Mouse (Mus musculus) mature B cell (primary cell): ENCODE results near the gene Slpi.
"Not testable (repeated sequence)": the region's sequence is repeated elsewhere in the genome, so short reads cannot be mapped to it uniquely, and the experiment has no call there.

Experiments used
- in situ Hi-C: fragments of 300-500 bp; cut with MboI; formaldehyde crosslinking; loops from 2 replicates; pipeline ENCODE4 v1.14.3; 2019

Slpi gene

DNA sequence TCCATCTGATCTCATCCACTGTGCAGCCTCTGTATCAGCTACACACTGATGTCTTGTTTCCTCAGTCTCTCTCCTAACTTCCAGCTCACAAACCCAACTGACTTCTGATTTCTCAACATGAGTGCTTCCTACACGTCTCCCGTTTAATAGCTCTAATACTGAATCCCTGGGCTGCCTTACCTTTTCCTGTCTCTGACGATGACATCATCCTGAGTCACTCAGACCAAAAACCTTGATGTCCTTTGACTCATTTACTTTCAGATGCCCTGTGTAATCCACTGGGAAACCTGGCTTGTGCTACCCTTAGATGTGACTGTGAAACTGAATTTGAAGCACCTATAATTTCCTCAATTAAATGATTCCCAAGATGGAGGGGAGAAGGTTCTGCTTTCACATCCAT lies 5.9 kb downstream of the Slpi start:
- in situ Hi-C loops: loop anchor here (25.0 kb wide), 1 partner anchor 271 kb away; no protein-coding TSS in a partner anchor

DNA sequence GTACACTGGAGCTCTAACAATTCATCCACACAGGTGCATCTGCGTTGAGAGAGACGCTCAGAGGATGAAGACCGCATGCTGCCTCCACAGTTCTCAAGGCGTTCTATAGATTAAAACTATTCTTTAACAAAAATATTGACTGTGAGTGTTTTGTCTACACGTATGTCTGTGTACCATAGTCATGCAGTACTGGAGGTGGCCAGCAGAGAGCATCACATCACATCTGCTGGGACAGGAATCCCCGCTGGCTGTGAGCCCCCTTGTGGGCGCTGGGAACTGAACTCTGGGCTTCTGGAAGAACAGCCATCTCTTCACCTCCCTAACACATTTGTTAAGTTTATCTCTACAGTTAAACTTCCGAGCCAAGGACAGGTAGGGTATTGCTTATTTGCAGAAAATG lies 7.2 kb downstream of the Slpi start:
- in situ Hi-C loops: loop anchor here (25.0 kb wide), 1 partner anchor 269 kb away; no protein-coding TSS in a partner anchor

DNA sequence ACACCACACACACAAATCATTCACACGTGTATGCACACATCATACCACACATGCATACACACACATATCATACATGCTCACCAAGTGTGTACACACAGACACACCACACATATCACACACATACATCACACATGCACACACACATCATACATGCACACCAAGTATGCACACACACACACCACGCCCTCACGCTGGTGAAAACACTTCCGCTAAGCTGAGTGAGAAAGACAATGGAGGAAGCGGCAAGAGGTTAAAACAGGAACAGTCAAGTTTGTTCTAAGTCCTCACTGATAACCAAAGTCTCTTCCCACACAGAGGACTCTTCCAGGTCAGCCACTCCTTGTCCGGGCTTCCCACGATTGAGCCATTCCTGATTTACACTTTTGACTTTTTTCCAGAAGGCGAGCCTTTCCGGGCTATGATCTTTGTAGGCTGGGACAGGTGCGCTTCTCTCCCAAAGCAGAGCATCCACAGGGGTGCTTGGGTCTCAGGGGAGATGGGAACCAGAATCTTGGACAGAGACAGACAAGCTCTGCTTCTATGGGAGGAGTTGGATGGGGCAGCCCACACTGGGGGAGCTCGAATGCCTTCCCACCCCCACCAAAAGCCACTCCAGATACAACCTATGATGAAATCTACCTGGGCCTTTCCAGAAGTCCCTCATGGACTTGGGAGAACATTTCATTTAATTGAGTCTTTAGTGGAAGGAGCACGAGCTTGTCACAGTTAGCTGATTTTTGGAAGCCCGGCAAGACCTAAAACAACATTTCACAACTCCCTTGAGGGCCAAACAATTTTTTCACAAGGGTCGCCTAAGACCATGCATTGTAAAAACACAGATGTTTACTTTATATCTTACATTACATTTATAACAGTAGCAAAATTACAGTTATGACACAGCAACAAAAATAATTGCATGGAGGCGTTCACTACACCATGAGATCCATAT lies 11.1 kb downstream of the Slpi start:
- in situ Hi-C loops: loop anchor here (25.0 kb wide), 1 partner anchor 265 kb away; no protein-coding TSS in a partner anchor

DNA sequence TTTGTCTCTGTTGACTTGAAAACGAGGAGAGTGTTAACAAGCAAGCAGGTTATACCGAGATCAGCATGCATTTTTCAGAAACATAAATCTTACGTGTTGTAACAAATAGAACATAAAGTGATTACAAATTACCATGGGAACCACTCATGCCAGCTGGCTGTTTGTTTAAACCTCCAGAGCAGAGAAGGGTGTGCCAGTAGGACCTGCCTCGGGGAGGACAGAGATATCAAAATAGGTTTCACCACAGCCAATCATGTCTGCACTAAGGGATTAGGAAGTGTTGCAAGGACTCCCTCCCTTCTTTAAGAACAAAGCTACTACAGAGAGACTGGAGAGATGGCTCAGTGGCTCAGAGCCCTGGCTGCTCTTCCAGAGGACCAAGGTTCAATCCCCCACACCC lies 15.7 kb downstream of the Slpi start:
- in situ Hi-C loops: no loop called here

DNA sequence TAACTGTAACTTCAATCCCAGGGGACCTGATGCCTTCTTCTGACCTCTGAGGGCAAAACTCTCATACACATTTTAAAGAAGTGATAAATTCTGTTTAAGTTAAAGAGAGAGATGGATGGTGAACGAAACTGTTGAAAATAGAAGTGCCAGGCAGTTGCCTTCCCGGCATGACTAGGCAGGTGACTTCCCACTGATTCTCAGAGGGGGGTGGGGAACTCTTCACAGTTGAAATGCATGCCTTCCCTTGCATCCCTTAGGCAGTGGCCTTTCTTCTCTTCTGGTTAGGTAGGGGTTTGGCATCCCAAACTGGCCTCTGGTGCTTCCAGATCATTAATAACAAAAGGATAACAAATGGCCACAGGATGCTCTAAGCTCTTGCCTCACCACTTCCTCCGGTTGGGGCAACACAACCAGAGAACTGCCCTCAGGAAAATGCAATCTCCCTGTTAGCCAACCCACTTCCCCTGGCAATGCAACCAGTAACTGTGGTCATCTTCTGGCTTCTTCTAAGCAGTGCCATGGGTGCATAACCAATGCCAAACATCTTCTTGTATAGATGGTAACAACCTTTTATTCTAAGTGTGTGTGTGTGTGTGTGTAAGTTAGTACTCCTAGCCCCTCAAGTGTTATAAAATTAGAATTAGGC lies 16.4 kb downstream of the Slpi start:
- in situ Hi-C loops: no loop called here

DNA sequence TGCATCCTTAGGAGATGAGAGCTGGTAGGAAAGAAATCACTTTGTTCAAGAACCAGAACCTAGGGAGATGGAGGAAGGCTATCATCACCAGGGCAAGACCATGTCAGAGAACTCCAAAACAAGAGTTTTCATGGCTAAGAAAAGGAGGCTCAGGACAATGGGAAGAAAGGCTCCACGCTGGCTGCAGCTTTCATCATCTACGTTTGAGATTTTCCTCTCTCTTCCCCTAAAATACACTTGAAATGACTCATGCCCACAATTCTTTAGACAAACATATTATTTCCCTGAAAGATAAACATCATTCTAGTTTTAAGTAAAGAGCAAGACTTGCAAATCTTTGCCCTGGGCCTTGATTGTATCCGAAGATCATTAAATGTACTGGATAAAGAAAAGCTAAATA lies 17.5 kb downstream of the Slpi start:
- in situ Hi-C loops: no loop called here

DNA sequence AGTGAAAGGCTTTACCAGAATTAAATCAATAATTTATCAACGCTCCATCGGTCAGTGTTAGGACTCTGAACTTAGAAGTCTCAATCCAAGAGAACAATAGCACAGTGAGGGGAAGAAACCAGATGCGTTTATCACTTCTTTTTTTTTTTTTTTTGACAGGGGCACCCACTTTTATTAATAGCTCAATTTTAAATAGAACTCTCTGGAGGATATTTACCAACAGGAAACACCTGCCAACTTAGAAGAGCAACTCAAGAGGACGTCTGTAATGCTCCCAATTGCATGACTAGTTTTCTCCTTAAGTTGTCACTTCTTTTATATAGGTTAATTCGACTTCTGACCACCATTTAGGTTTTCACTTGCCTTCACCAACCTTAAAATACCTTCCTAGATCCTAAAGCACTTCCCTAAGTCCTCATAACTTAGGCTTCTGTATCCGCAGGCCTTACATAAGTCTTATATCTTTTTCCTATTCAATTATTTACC lies 20.2 kb downstream of the Slpi start:
- in situ Hi-C loops: no loop called here

DNA sequence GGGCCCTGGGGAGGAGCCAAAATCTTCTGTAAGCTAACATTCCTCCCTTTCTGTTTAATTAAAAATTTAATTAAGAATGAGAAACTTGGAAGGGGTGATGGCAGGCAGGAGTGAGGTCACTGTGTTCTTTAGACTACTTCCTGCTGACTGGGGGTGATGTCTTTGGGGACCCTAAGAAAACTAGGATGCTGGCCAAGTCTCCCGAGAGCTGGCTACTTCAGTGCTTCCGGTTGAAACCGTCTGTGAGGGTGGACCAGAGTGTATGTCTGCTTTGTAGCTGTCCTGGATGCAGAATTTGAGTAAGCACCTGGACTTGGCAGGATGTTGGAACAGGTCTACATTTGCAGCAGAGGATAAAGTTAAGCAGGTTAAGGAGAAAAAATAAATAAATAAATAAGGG lies 21.9 kb downstream of the Slpi start:
- in situ Hi-C loops: no loop called here

DNA sequence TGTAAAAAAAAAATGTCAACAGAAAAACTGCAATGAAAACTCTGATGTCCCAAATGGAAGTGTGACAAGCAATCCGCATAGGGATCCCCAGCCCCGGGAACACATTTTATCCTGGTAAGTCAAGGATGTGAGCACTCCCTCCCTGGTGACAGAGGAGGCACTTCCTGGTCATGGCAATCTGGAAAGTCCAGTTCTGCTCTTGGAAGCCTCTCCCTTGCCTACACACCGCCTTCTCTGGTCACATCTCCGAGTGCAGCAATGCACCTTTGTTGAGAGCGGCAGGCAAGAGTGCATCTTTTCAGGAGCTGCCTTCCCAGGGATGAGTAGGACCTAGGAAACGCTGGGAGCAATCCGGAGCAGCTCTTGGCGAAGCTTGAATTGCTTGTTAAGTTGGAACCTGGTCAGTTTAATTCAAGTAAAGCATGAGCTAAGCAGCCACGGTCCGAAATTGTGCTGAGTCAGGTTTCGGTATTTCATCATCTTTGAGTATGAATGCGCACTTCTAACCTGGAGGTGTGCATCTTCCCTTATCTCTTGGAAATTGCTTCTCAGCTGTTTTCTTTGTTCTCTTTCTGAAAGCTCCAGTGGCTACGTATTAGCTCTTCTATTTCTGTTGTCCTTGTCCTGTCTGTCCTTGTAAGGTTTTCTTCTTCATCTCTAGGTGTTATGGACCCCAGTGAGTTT lies 27.8 kb downstream of the Slpi start:
- in situ Hi-C loops: no loop called here

DNA sequence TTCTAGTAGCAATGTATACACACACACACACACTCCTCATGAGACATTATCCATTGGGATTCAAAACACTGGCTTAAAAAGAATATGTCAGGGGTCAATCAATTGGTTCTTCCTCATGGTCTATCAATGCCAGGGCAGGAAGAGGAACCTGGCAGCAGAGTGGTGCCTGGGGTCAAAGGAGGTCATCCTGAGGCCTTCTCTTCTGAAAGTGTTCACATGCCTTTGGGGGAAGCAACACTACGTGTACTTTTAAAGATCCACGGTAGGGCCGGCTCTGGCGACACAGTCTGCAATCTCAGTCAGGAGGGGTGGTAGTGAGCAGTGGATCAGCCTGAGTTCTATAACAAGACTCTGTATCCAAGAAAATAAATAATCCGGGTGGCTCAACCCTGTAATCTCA lies 29.2 kb downstream of the Slpi start:
- in situ Hi-C loops: no loop called here

DNA sequence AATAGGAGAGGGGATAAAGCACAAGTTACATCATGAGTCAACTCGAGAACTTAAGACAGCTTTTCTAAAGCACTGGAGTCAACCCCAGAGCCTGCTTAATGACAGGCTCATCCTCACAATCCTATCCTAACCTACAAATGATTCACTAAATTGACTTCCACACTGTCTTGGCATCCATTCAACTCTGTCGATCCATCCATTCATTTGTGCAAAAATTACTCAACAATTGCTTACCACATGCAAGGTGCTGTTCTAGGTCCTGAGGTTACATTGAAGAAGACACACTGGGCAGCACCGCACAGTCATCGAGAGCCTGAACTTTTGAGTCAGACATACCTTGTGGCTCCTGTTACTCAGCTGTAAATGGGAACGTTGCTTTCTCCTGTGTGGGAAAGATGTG lies 29.9 kb downstream of the Slpi start:
- in situ Hi-C loops: no loop called here

DNA sequence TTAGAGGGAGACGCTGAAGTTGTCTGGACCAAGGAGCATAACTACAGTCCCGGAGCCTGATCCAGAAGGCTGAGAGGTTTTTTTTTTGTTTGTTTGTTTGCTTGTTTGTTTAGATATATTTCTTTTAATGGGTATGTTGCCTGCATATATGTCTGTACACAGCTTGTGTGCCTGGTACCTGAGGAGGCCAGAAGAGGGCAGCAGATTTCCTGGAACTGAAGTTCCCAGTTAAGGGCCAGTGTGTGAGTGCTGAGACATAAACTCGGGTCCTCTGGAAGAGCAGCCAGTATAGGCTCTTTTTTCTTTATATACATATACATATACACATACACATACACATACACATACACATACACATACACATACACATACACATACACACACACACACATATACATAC lies 30.5 kb downstream of the Slpi start:
- in situ Hi-C loops: no loop called here

DNA sequence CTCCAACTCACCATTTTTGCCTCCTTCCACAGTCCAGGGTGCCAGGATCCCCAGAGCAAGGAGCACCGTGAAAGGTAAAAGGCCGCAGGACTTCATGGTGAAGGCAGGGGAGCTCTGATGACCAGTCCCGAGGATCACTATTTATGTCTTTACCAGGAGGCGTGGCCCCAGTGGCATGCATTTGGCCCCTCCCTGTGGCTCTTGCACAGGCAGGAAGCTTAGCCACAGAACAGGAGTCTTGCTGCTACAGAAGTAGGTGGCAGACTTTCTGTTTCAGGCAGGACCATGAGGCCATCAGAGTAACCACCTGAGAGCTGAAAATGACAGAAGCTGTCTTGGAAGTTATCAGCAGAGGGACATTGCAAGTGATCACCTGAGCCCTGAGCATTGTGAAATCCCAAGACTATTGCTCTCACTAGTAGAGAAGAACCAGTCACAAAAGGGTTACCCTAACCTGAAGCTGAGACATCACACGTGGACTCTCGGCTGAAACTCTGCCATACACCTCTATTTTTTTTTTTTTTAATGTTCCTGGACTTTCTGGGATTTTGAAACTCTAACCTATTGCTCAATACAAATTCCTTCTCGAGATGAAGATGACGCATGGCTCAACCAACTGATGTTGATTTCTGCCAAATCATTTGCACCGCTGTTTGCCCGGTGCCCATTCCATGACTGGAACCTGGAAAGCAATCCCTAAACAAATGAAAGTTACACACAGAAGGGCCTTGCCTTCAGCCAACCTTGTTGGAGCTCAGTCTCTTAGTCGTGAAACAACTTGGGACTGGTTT lies 32.5 kb downstream of the Slpi start:
- in situ Hi-C loops: no loop called here

DNA sequence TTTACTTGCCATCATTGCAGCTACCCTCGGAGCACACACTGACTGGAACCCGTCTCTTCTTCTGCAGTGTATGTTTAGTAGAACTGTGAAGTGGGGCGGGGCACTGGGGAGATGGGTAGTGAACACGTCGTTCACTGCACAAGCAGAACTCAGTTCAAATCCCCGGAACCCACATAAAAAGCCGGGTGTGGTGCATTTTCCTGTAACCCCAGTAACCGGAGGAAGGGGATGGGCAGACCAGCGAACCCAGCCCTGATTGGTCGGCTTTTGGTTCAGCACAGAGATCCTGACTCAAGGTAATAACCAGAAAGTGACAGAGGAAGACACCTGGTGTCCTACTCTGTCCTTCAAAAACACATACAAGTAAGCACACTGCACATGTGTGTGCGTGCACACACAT lies 35.5 kb downstream of the Slpi start:
- in situ Hi-C loops: no loop called here

DNA sequence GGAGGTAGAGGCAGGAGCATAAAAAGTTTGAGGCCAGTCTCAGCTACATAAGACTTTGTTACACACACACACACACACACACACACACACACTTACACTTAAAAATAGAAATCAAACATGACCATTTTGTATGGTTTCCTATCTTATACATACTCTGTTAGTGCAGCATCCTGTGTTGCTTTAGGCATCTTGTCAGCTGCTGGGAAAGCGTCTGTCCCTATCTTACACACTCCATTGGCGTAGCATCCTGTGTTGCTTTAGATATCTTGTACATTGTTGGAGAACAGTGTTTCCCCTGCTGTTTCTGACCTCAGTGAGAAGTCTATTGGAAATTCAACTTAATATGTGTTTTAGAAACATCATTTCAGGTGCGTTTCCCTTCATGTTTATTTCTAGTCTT lies 36.2 kb downstream of the Slpi start:
- in situ Hi-C loops: no loop called here

DNA sequence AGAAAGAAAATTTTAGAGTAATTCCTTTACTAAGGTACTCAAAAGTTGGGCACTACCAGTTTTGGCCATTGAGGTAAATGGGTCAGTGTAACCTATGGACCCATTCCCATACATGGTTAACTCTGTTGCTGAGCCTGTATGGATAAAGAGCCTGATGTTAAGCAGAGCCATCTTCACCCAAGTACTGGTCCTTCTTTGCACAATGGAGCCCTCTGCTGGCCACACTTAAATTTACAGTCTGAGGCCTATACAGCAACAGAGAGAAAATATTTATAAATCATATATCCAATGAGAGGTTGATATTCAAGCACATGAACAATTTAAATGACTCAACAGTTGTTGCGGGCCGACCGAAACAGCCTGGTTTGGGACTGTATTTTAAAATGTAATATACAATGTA lies 39.9 kb downstream of the Slpi start:
- in situ Hi-C loops: no loop called here

DNA sequence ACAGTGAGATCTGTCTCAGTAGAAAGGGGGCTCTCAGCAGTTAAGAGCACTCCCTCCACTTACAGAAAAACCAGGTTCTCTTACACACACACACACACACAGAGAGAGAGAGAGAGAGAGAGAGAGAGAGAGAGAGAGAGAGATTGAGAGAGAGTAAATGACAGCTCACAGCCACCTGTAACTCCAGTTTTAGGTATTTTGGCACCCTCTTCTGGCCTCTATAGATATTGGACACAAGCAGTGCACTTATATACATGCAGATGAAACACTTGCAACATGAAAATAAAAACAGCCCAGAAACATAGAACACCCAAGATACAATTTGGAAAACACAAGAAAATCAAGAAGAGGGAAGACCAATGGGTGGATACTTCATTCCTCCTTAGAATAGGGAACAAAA lies 41.2 kb downstream of the Slpi start:
- in situ Hi-C loops: not testable (repeated sequence)

DNA sequence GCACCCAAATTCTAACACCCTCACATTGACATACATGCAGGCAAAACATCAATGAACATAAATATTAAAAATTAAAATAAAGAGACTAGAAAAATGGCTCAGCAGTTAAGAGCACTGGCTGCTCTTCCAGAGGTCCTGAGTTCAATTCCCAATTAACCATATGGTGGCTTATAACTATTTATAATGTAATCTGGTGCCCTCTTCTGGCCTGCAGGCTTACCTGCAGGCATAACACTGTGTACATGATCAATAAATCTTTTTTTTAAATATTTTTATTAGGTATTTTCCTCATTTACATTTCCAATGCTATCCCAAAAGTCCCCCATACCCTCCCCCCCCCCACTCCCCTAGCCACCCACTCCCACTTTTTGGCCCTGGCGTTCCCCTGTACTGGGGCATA lies 45.2 kb downstream of the Slpi start:
- in situ Hi-C loops: not testable (repeated sequence)

DNA sequence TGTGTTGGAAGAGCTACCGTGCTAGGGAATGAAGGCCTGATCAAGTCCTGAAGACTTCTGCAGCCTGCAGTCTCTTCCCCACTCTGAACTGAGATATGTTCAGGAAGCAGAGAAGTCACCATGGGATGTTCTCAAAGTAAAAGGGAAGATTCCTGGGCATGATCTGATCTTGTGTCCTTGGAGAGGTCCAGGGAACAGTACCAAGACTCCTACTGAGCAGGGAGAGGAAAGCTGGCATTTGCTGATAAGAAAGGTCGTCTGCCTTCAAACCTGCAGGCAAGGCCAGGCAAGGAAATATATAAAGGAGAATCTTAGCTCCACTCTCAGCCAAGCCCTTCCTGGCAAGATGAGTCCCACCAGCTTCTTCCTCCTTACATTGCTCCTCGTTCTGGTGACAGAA lies 56.5 kb downstream of the Slpi start, which contains the start of gene Svs5:
Gene Svs5 (plus strand): TSS at position 301 of the 400 bp plus-strand sequence.
- in situ Hi-C loops: not testable (repeated sequence)

DNA sequence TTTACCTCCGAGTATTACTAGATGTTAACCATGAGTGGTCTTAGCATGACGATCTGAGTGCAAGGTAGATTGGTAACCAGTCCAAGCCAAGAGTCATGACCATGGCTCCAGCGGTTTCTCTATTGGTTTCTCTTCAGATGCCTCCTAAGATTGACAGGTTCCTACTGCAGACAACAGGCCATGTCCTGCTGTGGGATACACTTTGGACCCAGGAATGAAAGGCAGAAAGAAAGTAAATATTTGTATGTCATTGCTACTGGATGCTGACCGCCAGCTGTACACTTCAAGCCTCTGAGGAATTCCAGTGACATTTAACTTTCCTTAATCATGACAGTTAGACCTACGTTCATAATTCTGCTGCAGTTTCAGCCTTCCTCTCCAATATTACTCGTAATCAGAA lies 67.9 kb downstream of the Slpi start:
- in situ Hi-C loops: no loop called here

DNA sequence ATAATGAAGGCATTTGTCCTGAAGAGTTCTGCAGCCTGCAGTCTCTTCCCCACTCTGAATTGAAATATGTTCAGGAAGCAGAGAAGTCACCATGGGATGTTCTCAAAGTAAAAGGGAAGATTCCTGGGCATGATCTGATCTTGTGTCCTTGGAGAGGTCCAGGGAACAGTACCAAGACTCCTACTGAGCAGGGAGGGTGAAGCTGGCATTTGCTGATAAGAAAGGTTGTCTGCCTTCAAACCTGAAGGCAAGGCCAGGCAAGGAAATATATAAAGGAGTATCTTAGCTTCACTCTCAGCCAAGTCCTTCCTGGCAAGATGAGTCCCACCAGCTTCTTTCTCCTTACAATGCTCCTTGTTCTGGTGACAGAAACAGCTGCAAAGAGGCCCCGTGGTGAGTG lies 72.4 kb downstream of the Slpi start, which contains the start of gene Svs6:
Gene Svs6 (plus strand): TSS at position 301 of the 400 bp plus-strand sequence.
- in situ Hi-C loops: not testable (repeated sequence)
